Mouse (Mus musculus): ENCODE results near the gene Alox12. TPM values are rescaled to one million over a fixed set of nuclear protein-coding genes. Genes with fewer than 3 reads are reported as not detected.

The Alox12 gene
- total and polyA plus RNA-seq, 3 experiments, result 0.02 to 0.11 TPM; not detected in 1

DNA sequence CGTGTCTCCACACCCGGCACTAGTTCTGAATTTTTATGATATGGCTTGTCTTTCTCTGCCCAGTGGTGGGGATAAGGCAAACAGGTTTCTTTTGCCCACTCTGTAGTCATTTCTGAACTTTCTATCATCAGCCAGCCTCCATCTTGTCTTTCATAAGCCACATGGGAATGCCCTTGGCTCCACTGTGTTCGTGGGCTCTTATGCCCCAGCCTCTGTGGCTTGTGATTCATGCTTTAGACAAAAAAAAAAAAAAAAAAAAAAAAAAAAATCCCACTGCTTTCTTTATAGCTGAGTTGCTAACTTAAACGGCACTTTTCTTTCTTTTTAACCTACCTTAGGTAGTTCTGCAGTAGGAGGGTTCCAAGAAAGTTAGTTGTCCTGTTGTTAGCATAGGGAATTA lies 63.0 kb downstream of the Alox12 start:
- Histone ChIP-seq H3K4me1 (ENCODE audit: insufficient read depth, low read depth, low read length) (no peaks in the 10 kb centered on the region), H3K27me3 (ENCODE audit: insufficient read depth, low read length) (peaks cover 19% of the 10 kb centered on the region), H3K36me3 (replicated peaks) (no peaks in the 10 kb centered on the region), H3K9me3 (replicated peaks) (peaks cover 2% of the 10 kb centered on the region; the same call in 1 of the 2 replicates), H3K4me3 (ENCODE audit: low read depth, low read length) (no peak overlapping the region)
- ATAC-seq (ENCODE audit: extremely low read depth, insufficient number of reproducible peaks, low FRiP score, poor library complexity, severe bottlenecking) (no peak), DNase-seq (ENCODE audit: low spot score) (no peak)
- TF ChIP-seq POLR2AphosphoS5 (IDR thresholded peaks at IDR 0.05; ENCODE audit: insufficient replicate concordance, low read depth, low read length), result no peak
- TF ChIP-seq TAL1 (conservative IDR thresholded peaks at IDR 0.05; ENCODE audit: low read depth, low read length), result no peak
- no peak for TF ChIP-seq CTCF (IDR thresholded peaks at IDR 0.05; ENCODE audit: low read depth, low read length)
- TF ChIP-seq GATA2 (IDR thresholded peaks at IDR 0.05; ENCODE audit: borderline replicate concordance, low read depth, low read length), result no peak

Other genes with a start within 250 kb of the Alox12 start
- gene Acadvl, start 239.9 kb downstream of the Alox12 start, total RNA-seq (2014; fragmentation: Nextera tagmentation), result 16.3 and 21.7 TPM in 2 replicates
- gene Acadvl, start 239.9 kb downstream of the Alox12 start, total RNA-seq (2017), result 31.1 and 31.7 TPM in 2 replicates
- 16.3 and 21.0 TPM in 2 replicates for gene Acadvl, start 239.9 kb downstream of the Alox12 start, polyA plus RNA-seq (2012)
- gene Dlg4, start 238.4 kb downstream of the Alox12 start, total RNA-seq (2014; fragmentation: Nextera tagmentation), result 10.9 and 14.0 TPM in 2 replicates
- 1.1 and 2.2 TPM in 2 replicates for gene Dlg4, start 238.4 kb downstream of the Alox12 start, total RNA-seq (2017)
- 8.8 and 12.1 TPM in 2 replicates for gene Dlg4, start 238.4 kb downstream of the Alox12 start, polyA plus RNA-seq (2012)
- gene Asgr1, start 201.3 kb downstream of the Alox12 start, total RNA-seq (2014; fragmentation: Nextera tagmentation), result not detected in 2 replicates
- not detected in 2 replicates for gene Asgr1, start 201.3 kb downstream of the Alox12 start, total RNA-seq (2017)
- gene Asgr1, start 201.3 kb downstream of the Alox12 start, polyA plus RNA-seq (2012), result not detected in 2 replicates
- gene Asgr2, start 162.7 kb downstream of the Alox12 start, total RNA-seq (2014; fragmentation: Nextera tagmentation), result not detected in 2 replicates
- not detected in 2 replicates for gene Asgr2, start 162.7 kb downstream of the Alox12 start, total RNA-seq (2017)
- gene Asgr2, start 162.7 kb downstream of the Alox12 start, polyA plus RNA-seq (2012), result not detected in 2 replicates
- gene Mgl2, start 125.0 kb downstream of the Alox12 start, total RNA-seq (2014; fragmentation: Nextera tagmentation), result not detected in 2 replicates
- 0.41 TPM in 1 of 2 replicates, not detected in the other for gene Mgl2, start 125.0 kb downstream of the Alox12 start, total RNA-seq (2017)
- not detected in 2 replicates for gene Mgl2, start 125.0 kb downstream of the Alox12 start, polyA plus RNA-seq (2012)
- 26.3 and 36.3 TPM in 2 replicates for gene Clec10a, start 99.2 kb downstream of the Alox12 start, total RNA-seq (2014; fragmentation: Nextera tagmentation)
- gene Clec10a, start 99.2 kb downstream of the Alox12 start, total RNA-seq (2017), result 89.8 and 103 TPM in 2 replicates
- gene Clec10a, start 99.2 kb downstream of the Alox12 start, polyA plus RNA-seq (2012), result 4.3 and 5.1 TPM in 2 replicates
- gene Slc16a11, start 42.6 kb downstream of the Alox12 start, total RNA-seq (2014; fragmentation: Nextera tagmentation), result not detected in 2 replicates
- gene Slc16a11, start 42.6 kb downstream of the Alox12 start, total RNA-seq (2017), result 0.06 TPM in 1 of 2 replicates, not detected in the other
- gene Slc16a11, start 42.6 kb downstream of the Alox12 start, polyA plus RNA-seq (2012), result not detected in 2 replicates
- gene Slc16a13, start 34.3 kb downstream of the Alox12 start, total RNA-seq (2014; fragmentation: Nextera tagmentation), result 4.7 and 6.0 TPM in 2 replicates
- gene Slc16a13, start 34.3 kb downstream of the Alox12 start, total RNA-seq (2017), result 4.6 and 5.7 TPM in 2 replicates
- gene Slc16a13, start 34.3 kb downstream of the Alox12 start, polyA plus RNA-seq (2012), result 6.6 and 8.3 TPM in 2 replicates
- not detected in 2 replicates for gene Bcl6b, start 25.6 kb downstream of the Alox12 start, total RNA-seq (2014; fragmentation: Nextera tagmentation)
- 0.22 TPM in 1 of 2 replicates, not detected in the other for gene Bcl6b, start 25.6 kb downstream of the Alox12 start, total RNA-seq (2017)
- gene Bcl6b, start 25.6 kb downstream of the Alox12 start, polyA plus RNA-seq (2012), result not detected in 2 replicates
- 64.9 and 75.9 TPM in 2 replicates for gene 0610010K14Rik, start 17.4 kb downstream of the Alox12 start, total RNA-seq (2014; fragmentation: Nextera tagmentation)
- gene 0610010K14Rik, start 17.4 kb downstream of the Alox12 start, total RNA-seq (2017), result 18.5 and 20.2 TPM in 2 replicates
- gene 0610010K14Rik, start 17.4 kb downstream of the Alox12 start, polyA plus RNA-seq (2012), result 83.3 and 100 TPM in 2 replicates
- 2.9 and 3.5 TPM in 2 replicates for gene Gm21988, start 15.5 kb downstream of the Alox12 start, total RNA-seq (2014; fragmentation: Nextera tagmentation)
- gene Gm21988, start 15.5 kb downstream of the Alox12 start, total RNA-seq (2017), result 1.2 and 1.9 TPM in 2 replicates
- 3.2 TPM in 2 replicates for gene Gm21988, start 15.5 kb downstream of the Alox12 start, polyA plus RNA-seq (2012)
- 133 and 164 TPM in 2 replicates for gene Rnasek, start 15.5 kb downstream of the Alox12 start, total RNA-seq (2014; fragmentation: Nextera tagmentation)
- 21.6 and 29.2 TPM in 2 replicates for gene Rnasek, start 15.5 kb downstream of the Alox12 start, total RNA-seq (2017)
- gene Rnasek, start 15.5 kb downstream of the Alox12 start, polyA plus RNA-seq (2012), result 119 and 152 TPM in 2 replicates
- not detected in 2 replicates for gene Alox12e, start 67.3 kb upstream of the Alox12 start, total RNA-seq (2014; fragmentation: Nextera tagmentation)
- 0.16 TPM in 1 of 2 replicates, not detected in the other for gene Alox12e, start 67.3 kb upstream of the Alox12 start, total RNA-seq (2017)
- gene Alox12e, start 67.3 kb upstream of the Alox12 start, polyA plus RNA-seq (2012), result not detected in 2 replicates
- not detected in 2 replicates for gene Alox15, start 96.7 kb upstream of the Alox12 start, total RNA-seq (2014; fragmentation: Nextera tagmentation)
- gene Alox15, start 96.7 kb upstream of the Alox12 start, total RNA-seq (2017), result not detected in 2 replicates
- not detected in 2 replicates for gene Alox15, start 96.7 kb upstream of the Alox12 start, polyA plus RNA-seq (2012)
- gene Pelp1, start 154.7 kb upstream of the Alox12 start, total RNA-seq (2014; fragmentation: Nextera tagmentation), result 36.5 and 39.9 TPM in 2 replicates
- gene Pelp1, start 154.7 kb upstream of the Alox12 start, total RNA-seq (2017), result 6.9 and 7.8 TPM in 2 replicates
- gene Pelp1, start 154.7 kb upstream of the Alox12 start, polyA plus RNA-seq (2012), result 104 and 111 TPM in 2 replicates
- 51.7 and 69.3 TPM in 2 replicates for gene Arrb2, start 177.3 kb upstream of the Alox12 start, total RNA-seq (2014; fragmentation: Nextera tagmentation)
- 97.1 and 114 TPM in 2 replicates for gene Arrb2, start 177.3 kb upstream of the Alox12 start, total RNA-seq (2017)
- gene Arrb2, start 177.3 kb upstream of the Alox12 start, polyA plus RNA-seq (2012), result 327 and 349 TPM in 2 replicates
- gene Med11, start 196.6 kb upstream of the Alox12 start, total RNA-seq (2014; fragmentation: Nextera tagmentation), result 13.2 and 18.1 TPM in 2 replicates
- 37.0 and 42.4 TPM in 2 replicates for gene Med11, start 196.6 kb upstream of the Alox12 start, total RNA-seq (2017)
- 18.5 and 22.6 TPM in 2 replicates for gene Med11, start 196.6 kb upstream of the Alox12 start, polyA plus RNA-seq (2012)
- not detected in 2 replicates for gene Zmynd15, start 204.1 kb upstream of the Alox12 start, total RNA-seq (2014; fragmentation: Nextera tagmentation)
- 0.06 and 0.66 TPM in 2 replicates for gene Zmynd15, start 204.1 kb upstream of the Alox12 start, total RNA-seq (2017)
- gene Zmynd15, start 204.1 kb upstream of the Alox12 start, polyA plus RNA-seq (2012), result not detected in 2 replicates
- not detected in 2 replicates for gene Cxcl16, start 204.6 kb upstream of the Alox12 start, total RNA-seq (2014; fragmentation: Nextera tagmentation)
- gene Cxcl16, start 204.6 kb upstream of the Alox12 start, total RNA-seq (2017), result not detected in 2 replicates
- gene Cxcl16, start 204.6 kb upstream of the Alox12 start, polyA plus RNA-seq (2012), result not detected in 2 replicates
- gene Tm4sf5, start 249.9 kb upstream of the Alox12 start, total RNA-seq (2014; fragmentation: Nextera tagmentation), result not detected in 2 replicates
- not detected in 2 replicates for gene Tm4sf5, start 249.9 kb upstream of the Alox12 start, total RNA-seq (2017)
- not detected in 2 replicates for gene Tm4sf5, start 249.9 kb upstream of the Alox12 start, polyA plus RNA-seq (2012)

Data from G1E (cell line).